Mouse (Mus musculus): ENCODE data around the gene Fam187b.

Gene Fam187b

GRCm38 (mm10) chr7:31017104-31017901 is 43.7 kb downstream of the Fam187b start:
- peak; percentile 58 to 66 for DNase-seq

GRCm38 (mm10) chr7:31028609-31029008 is 55.0 kb downstream of the Fam187b start:
- no peak for DNase-seq

GRCm38 (mm10) chr7:31030717-31031116 is 57.1 kb downstream of the Fam187b start:
- no peak for DNase-seq

- DNase-seq = no peak
These were observed 58.1 kb downstream of the Fam187b start for GRCm38 (mm10) chr7:31031731-31032130.

GRCm38 (mm10) chr7:31033409-31034165 is 60.0 kb downstream of the Fam187b start:
- DNase-seq = peak; percentile 63 to 71

- DNase-seq = peak; percentile 62 to 63
These were observed 61.2 kb downstream of the Fam187b start for GRCm38 (mm10) chr7:31034789-31035188.

GRCm38 (mm10) chr7:31035291-31035690 is 61.7 kb downstream of the Fam187b start:
- DNase-seq = no peak

- DNase-seq = no peak
These were observed 63.3 kb downstream of the Fam187b start for GRCm38 (mm10) chr7:31036917-31037316.

GRCm38 (mm10) chr7:31037675-31038074 is 64.1 kb downstream of the Fam187b start:
- no peak for DNase-seq

- no peak for DNase-seq
These were observed 65.4 kb downstream of the Fam187b start for GRCm38 (mm10) chr7:31039011-31039410.

Measured in B cell, adult 2 months (primary cell).